Mouse (Mus musculus) MEL (cell line): ENCODE measurements around the gene Rhov.

Experiments
- CTCF ChIP-seq, 3 experiments: IDR thresholded peaks in 2 of 3; conservative IDR thresholded peaks in 1 of 3; 2 replicates each; pipeline ENCODE4 v1.5.1; 2011 to 2012; ENCODE audit warnings: low read length in 3 of 3, low read depth in 2 of 3, mild to moderate bottlenecking in 2 of 3, improper control_type of control experiment in 1 of 3, inconsistent platforms in 1 of 3, mixed read lengths in 1 of 3, moderate library complexity in 1 of 3; ENCODE audit not compliant: control insufficient read depth in 1 of 3, insufficient read depth in 1 of 3, poor library complexity in 1 of 3, severe bottlenecking in 1 of 3
- TCF12 ChIP-seq: IDR thresholded peaks from 2 replicates; pipeline ENCODE4 v1.6.1; 2014; ENCODE audit warnings: low read depth, mild to moderate bottlenecking, inconsistent platforms, low read length, improper control_type of control experiment, moderate library complexity

DNA sequence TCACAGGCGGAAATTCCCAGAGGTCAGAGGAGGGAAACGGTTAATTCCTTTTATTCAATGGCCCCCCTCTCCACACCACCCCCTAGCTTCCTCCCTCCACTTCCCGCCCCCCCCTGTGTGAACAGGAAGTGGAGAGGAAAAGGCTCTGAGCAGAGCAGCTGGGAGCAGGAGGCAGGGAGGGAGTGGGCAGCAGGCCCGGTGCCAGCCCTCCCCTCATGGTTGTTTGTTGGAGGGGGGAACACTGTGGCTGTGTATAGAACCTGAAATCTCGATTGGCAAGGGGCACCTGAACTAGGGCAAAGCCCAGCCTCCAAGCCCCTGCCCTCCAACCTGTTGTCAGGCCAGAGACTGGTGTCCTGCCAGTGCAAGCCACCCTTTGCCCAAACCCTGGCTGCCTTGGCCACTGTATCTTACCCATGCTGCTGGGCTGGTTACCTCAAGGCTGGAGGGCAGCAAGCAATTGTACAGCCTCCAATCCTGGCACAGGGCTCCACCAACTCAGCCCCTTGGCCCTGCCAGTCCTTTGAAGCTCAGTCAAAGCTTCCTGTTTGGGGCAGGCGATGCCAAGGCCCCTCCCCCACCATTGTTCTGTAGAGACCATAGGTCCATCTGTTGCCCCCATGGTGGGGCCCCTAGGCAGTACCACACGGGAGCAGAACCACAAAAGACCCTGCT lies 29.9 kb upstream of the Rhov start:
- TF ChIP-seq TCF12: no peak
- TF ChIP-seq CTCF (IDR thresholded peaks at IDR 0.05 in 2 of 3, conservative IDR thresholded peaks at IDR 0.05 in 1 of 3; ENCODE audit: control insufficient read depth in 1 of 3, insufficient read depth in 1 of 3, low read depth in 2 of 3, low read length in 3 of 3, poor library complexity in 1 of 3, severe bottlenecking in 1 of 3): no peak
